Mouse (Mus musculus): ENCODE data around the gene Gm10382. TPM values are rescaled to one million over a fixed set of nuclear protein-coding genes. Genes with fewer than 3 reads are reported as not detected.

Gene Gm10382
- polyA plus RNA-seq, 1 experiment from 2014 or later: 0.28 TPM

GRCm38 (mm10) chr5:125393622-125394603 lies 4.8 kb downstream of the Gm10382 start:
- H3K9ac ChIP-seq: peak overlapping the region; percentile 76
- peak overlapping the region; percentile 65 for H3K4me2 ChIP-seq
- no peaks in the 10 kb centered on the region for H3K36me3 ChIP-seq
- no peaks in the 10 kb centered on the region for H3K9me3 ChIP-seq (replicated peaks)
- peak; percentile 68 for ATAC-seq (ENCODE audit: insufficient number of reproducible peaks, low FRiP score)
- H3K4me1 ChIP-seq (replicated peaks): peaks cover 35% of the 10 kb centered on the region
- H3K4me3 ChIP-seq: peak overlapping the region; percentile 34
- 19% methylated on average over 22 of the region's 25 CpGs for WGBS
- peaks cover 5% of the 10 kb centered on the region; the same call in 1 of the 2 replicates for H3K27me3 ChIP-seq (replicated peaks)
- H3K27ac ChIP-seq (ENCODE audit: poor library complexity, severe bottlenecking): peak overlapping the region; percentile 100

DNA sequence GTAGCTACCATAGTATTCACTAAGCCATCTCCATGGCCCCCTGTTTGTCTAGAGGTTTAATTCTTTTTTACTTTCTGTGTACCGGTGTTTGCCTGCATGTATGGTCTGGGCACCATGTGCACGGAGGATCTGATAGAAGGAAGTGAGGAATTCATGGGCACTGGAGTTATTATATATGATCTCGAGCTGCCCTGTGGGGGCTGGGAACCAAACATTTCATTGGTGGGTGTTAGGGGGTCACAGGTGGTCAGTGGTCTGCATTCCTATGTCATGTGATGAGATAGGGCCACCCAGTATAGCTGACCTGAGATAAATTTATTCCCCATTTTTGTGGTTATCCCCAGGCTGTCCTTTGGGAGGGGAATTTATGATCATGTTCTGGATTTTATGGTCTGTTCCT lies 5.9 kb downstream of the Gm10382 start:
- 72% methylated on average over 3 of the region's 3 CpGs for WGBS
- peak overlapping the region; percentile 65; the same call in 1 of the 2 replicates for H3K4me2 ChIP-seq
- H3K9me3 ChIP-seq (replicated peaks): no peaks in the 10 kb centered on the region
- H3K9ac ChIP-seq: no peak overlapping the region
- H3K4me1 ChIP-seq (replicated peaks): peaks cover 35% of the 10 kb centered on the region
- ATAC-seq (ENCODE audit: insufficient number of reproducible peaks, low FRiP score): no peak
- peak overlapping the region; percentile 100 for H3K27ac ChIP-seq (ENCODE audit: poor library complexity, severe bottlenecking)
- H3K36me3 ChIP-seq: no peaks in the 10 kb centered on the region
- peak overlapping the region; percentile 34; the same call in 1 of the 2 replicates for H3K4me3 ChIP-seq
- H3K27me3 ChIP-seq (replicated peaks): peaks cover 5% of the 10 kb centered on the region; the same call in 1 of the 2 replicates

- no peak overlapping the region for H3K9ac ChIP-seq
- H3K36me3 ChIP-seq: no peaks in the 10 kb centered on the region
- no peaks in the 10 kb centered on the region for H3K9me3 ChIP-seq (replicated peaks)
- H3K27ac ChIP-seq (ENCODE audit: poor library complexity, severe bottlenecking): no peak overlapping the region
- H3K27me3 ChIP-seq (replicated peaks): peaks cover 5% of the 10 kb centered on the region; the same call in 1 of the 2 replicates
- 41% methylated on average over 7 of the region's 7 CpGs for WGBS
- H3K4me3 ChIP-seq: no peak overlapping the region
- 0 out of 2 replicates have a peak, but pooled peaks cover 3% of the 10 kb centered on the region for H3K4me1 ChIP-seq (replicated peaks)
- no peak for ATAC-seq (ENCODE audit: insufficient number of reproducible peaks, low FRiP score)
- H3K4me2 ChIP-seq: no peak overlapping the region
Observed at GRCm38 (mm10) chr5:125400903-125401302, 11.8 kb downstream of the Gm10382 start.

DNA sequence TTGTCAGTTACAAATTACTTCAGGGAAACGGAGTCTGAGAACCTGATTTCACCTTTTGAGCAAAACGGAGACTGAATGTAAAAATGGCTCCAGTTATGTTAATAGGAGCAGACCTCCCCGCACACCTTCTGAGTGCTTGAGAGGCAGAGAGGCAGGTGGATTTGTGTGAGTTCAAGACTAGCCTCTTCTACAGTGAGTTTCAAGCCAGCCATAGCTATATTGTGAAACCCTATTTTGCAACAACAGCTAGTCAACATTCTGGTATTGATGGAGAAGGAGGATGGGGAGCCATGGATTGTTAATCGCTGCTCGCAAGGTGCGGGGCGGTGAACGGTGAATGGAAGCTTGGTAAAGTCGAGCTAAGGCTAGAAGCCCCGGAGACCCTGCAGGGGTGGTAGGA lies 13.4 kb downstream of the Gm10382 start:
- no peaks in the 10 kb centered on the region for H3K27me3 ChIP-seq (replicated peaks)
- peaks cover 12% of the 10 kb centered on the region for H3K4me1 ChIP-seq (replicated peaks)
- no peak for ATAC-seq (ENCODE audit: insufficient number of reproducible peaks, low FRiP score)
- no peaks in the 10 kb centered on the region for H3K9me3 ChIP-seq (replicated peaks)
- H3K27ac ChIP-seq (ENCODE audit: poor library complexity, severe bottlenecking): no peak overlapping the region
- H3K36me3 ChIP-seq: no peaks in the 10 kb centered on the region
- H3K9ac ChIP-seq: no peak overlapping the region
- H3K4me3 ChIP-seq: no peak overlapping the region
- 54% methylated on average over 10 of the region's 10 CpGs for WGBS
- H3K4me2 ChIP-seq: no peak overlapping the region

DNA sequence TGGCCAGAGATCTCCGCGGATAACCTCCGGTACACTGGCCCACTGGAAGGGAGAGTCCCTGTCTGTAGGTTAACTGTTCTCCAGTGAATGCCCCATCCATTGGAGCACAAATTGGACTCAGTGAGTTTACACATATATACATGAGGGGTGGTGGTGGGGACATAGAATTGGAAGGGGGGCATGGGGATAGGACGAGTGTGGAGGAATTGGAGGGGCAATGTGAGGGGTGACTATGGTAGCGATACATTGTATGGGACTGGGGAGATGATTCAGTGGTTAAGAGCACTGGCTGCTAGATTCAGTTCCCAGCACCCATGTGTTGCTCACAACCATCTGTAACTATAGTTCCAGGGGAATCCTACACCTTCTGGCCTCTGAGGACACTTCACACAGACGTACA lies 13.9 kb downstream of the Gm10382 start:
- Histone ChIP-seq H3K9me3 (replicated peaks) (no peaks in the 10 kb centered on the region), H3K4me3 (no peak overlapping the region), H3K4me1 (replicated peaks) (peaks cover 14% of the 10 kb centered on the region), H3K4me2 (no peak overlapping the region), H3K27ac (ENCODE audit: poor library complexity, severe bottlenecking) (0 out of 2 replicates have a peak overlapping the region, but pooled peaks have one; percentile 64), H3K27me3 (replicated peaks) (no peaks in the 10 kb centered on the region), H3K36me3 (no peaks in the 10 kb centered on the region), H3K9ac (no peak overlapping the region)
- ATAC-seq (ENCODE audit: insufficient number of reproducible peaks, low FRiP score): no peak
- 53% methylated on average over 6 of the region's 6 CpGs for WGBS

DNA sequence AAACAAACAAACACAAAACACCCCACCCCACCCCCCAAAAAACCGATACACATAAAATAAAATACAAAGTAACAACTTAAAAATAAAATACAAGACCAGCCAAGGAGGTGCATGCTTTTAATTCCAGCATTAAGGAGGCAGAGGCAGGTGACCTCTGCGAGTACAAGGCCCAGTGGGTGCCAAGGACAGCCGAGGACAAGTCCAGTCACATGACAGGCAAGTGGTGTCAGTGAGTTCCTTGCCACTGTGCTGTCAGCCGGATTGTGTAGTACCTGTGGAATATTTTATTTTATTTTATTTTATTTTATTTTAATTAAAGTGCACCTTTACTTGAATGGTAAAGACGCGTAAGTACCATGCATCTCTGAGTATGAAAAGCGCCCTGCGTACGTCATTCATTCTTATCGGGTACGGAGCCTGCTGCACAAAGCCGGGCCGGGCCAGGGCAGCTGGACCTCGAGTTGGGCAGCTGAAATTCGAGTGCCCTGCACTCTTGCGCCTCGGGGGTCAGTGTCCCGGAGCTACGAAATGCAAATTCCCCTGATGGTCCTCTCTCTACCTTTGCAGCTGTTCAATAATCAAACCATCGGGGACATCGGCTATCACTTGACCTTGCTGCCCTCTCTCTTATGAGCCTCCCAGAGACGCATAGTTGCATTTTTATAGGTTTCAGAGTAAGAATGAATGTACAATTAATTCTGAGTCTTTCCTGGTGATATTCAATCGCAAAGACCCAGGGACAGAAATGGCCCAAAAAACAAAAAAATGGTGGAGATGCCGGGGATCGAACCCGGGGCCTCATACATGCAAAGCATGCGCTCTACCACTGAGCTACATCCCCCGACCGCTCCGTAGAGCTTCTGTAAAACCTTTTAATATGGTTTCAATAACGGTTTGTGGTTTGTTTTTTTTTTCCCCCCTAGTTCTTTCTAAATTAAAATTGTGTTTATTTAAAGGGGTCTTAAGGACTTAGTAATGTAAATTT lies 14.7 kb downstream of the Gm10382 start:
- no peaks in the 10 kb centered on the region for H3K36me3 ChIP-seq
- peak overlapping the region; percentile 64; the same call in 1 of the 2 replicates for H3K27ac ChIP-seq (ENCODE audit: poor library complexity, severe bottlenecking)
- H3K4me3 ChIP-seq: peak overlapping the region; percentile 52
- 11% methylated on average over 31 of the region's 31 CpGs for WGBS
- H3K4me1 ChIP-seq (replicated peaks): peaks cover 17% of the 10 kb centered on the region
- H3K27me3 ChIP-seq (replicated peaks): no peaks in the 10 kb centered on the region
- H3K9ac ChIP-seq: peak overlapping the region; percentile 69
- peak overlapping the region; percentile 80 for H3K4me2 ChIP-seq
- peak; percentile 49 for ATAC-seq (ENCODE audit: insufficient number of reproducible peaks, low FRiP score)
- H3K9me3 ChIP-seq (replicated peaks): no peaks in the 10 kb centered on the region

- peak overlapping the region; percentile 60 for H3K9ac ChIP-seq
- H3K4me2 ChIP-seq: peak overlapping the region; percentile 77
- H3K4me1 ChIP-seq (replicated peaks): peaks cover 17% of the 10 kb centered on the region
- no peaks in the 10 kb centered on the region for H3K36me3 ChIP-seq
- peak overlapping the region; percentile 67 for H3K4me3 ChIP-seq
- H3K27ac ChIP-seq (ENCODE audit: poor library complexity, severe bottlenecking): peak overlapping the region; percentile 89
- WGBS: 1% methylated on average over 7 of the region's 7 CpGs
- H3K9me3 ChIP-seq (replicated peaks): no peaks in the 10 kb centered on the region
- no peak for ATAC-seq (ENCODE audit: insufficient number of reproducible peaks, low FRiP score)
- H3K27me3 ChIP-seq (replicated peaks): no peaks in the 10 kb centered on the region
Observed at GRCm38 (mm10) chr5:125404536-125404902, 15.4 kb downstream of the Gm10382 start.

- Histone ChIP-seq H3K4me2 (peak overlapping the region; percentile 77), H3K4me1 (replicated peaks) (peaks cover 22% of the 10 kb centered on the region), H3K9ac (peak overlapping the region; percentile 60), H3K36me3 (no peaks in the 10 kb centered on the region), H3K27ac (ENCODE audit: poor library complexity, severe bottlenecking) (peak overlapping the region; percentile 89), H3K27me3 (replicated peaks) (no peaks in the 10 kb centered on the region), H3K9me3 (replicated peaks) (no peaks in the 10 kb centered on the region), H3K4me3 (peak overlapping the region; percentile 67)
- peak; percentile 34 for ATAC-seq (ENCODE audit: insufficient number of reproducible peaks, low FRiP score)
- WGBS: under 1% methylated on average over 28 of the region's 28 CpGs
Observed at GRCm38 (mm10) chr5:125404903-125405545, 15.9 kb downstream of the Gm10382 start.

- peak; percentile 66 for ATAC-seq (ENCODE audit: insufficient number of reproducible peaks, low FRiP score)
- peak overlapping the region; percentile 89 for H3K27ac ChIP-seq (ENCODE audit: poor library complexity, severe bottlenecking)
- WGBS: under 1% methylated on average over 31 of the region's 31 CpGs
- no peaks in the 10 kb centered on the region for H3K27me3 ChIP-seq (replicated peaks)
- peak overlapping the region; percentile 72 for H3K9ac ChIP-seq
- peak overlapping the region; percentile 67 for H3K4me3 ChIP-seq
- no peaks in the 10 kb centered on the region for H3K9me3 ChIP-seq (replicated peaks)
- H3K4me1 ChIP-seq (replicated peaks): peaks cover 26% of the 10 kb centered on the region
- H3K4me2 ChIP-seq: peak overlapping the region; percentile 77
- no peaks in the 10 kb centered on the region for H3K36me3 ChIP-seq
Observed at GRCm38 (mm10) chr5:125405546-125406248, 16.6 kb downstream of the Gm10382 start.
